Mouse (Mus musculus) megakaryocyte, embryonic 14.5 days (primary cell): ENCODE measurements around the gene Fyn.

Experiments
- FLI1 ChIP-seq: IDR thresholded peaks from 2 replicates; pipeline ENCODE4 v1.6.1; 2012; ENCODE audit warnings: low read length, inconsistent platforms, mixed read lengths
- GATA1 ChIP-seq: IDR thresholded peaks from 3 replicates; pipeline ENCODE4 v1.6.1; 2012; ENCODE audit warnings: mixed read lengths, low read length, inconsistent platforms, borderline replicate concordance

DNA sequence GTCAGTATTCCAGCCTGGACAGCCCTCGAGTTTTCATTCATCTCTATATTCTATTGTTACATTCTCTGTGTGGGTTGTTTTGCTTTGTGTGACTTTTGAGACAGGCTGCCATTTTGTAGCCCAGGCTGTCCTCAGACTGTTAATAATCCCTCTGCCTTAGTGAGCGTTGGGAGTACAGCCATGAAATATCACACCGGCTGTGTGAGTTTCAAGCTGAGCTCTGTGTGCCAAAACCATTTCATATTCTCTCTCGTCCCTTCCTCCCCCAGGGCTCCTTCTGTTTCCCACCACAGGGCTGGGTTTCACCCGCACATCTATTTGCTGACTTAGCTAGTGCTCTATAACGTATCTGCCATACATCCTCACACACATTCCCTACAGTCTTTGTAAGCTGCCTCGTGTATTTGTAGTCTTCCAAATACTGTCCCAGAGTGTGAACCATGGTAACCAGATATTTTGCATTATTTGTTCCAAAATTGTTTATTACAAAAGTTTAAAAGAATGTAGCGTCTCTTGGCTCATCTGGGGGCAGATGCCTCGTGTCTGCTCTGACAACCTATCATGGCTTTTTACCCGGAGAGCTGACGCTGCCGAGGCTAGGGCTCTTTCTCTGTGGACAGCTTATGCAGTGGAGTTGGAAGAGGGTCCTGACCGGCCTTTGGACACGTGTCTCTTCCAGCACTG is 144.1 kb downstream of the Fyn start:
- TF ChIP-seq GATA1 (no peak), FLI1 (no peak)
